Mouse (Mus musculus): ENCODE measurements around the gene Stap2.

The Stap2 gene

DNA sequence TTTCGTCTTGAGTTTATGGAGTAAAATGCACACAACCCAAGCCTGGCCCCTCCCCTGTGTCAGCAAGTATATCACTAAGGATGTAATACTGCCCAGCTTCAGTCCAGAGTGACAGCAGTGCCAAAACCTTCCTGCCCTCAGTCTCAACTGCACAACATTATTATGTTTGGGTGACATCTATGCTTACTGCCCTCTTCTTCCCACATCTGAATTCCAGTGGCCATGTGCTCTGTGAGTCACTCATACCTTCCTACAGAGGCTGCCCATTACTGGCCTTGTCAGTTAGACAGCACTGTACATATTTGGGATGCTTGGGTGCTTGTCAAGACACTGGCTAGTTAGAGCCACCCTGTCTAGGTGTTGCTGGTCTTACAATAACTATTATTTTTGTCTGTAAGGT, 20.9 kb upstream of the Stap2 start:
- CTCF ChIA-PET, result no interaction called here

DNA sequence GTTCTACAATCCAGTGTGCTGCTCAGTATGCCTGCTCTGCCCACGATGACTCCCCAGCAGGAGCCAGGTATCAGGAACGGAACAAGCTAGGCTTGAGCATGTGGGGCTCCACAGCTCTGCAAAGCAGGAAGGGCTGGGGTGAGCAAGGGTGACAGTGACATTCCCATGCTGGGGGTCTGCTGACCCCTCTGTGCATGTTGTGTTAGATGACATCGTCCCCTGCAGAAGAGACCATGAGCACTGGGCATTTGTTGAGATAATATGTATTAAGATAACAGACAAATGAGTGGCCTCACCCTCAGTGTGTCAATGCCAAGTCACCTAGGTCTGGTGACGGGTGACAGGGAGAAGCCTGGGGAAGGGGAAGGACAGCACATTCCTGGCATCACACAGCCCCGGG, 19.5 kb upstream of the Stap2 start:
- CTCF ChIA-PET, result no interaction called here

DNA sequence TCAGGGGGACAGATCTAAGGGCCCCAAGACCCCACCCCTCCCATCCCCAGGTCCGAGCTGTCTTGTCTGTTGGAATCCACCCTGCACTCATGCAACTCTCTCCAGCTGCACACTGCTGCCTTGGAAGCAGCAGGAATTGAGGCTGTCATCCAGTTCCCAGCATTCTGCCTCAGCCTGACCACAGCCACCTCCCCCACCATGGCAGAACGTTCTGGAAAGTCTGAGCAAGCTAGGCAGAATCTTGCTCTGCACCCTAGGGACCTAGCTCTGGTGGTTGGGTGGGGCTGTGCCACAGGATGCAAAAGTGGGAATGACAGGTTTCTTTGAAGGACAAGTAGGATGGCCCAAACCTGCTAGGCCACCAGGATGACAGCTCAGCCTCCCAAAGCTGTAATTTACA, 19.1 kb upstream of the Stap2 start:
- CTCF ChIA-PET, result no interaction called here

DNA sequence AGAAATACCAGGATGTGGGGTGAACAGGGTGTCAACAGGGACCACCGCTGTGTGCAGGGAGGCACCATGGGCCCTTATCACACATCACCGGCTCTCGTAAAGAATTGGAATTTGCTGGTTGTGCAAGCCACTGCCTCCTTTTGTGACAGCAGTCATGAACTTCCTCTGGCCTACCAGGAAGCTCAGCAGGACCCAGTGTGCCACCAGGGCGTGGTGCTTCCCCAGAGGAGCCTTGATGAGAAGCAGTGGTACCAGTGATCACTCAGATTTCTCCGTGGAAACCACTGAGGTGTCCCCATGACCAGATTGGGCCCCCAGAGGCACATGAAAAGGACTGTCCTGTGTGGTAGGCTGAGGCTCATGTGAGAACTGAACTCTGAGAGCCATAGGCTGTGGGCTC, 18.0 kb upstream of the Stap2 start:
- CTCF ChIA-PET, result no interaction called here

DNA sequence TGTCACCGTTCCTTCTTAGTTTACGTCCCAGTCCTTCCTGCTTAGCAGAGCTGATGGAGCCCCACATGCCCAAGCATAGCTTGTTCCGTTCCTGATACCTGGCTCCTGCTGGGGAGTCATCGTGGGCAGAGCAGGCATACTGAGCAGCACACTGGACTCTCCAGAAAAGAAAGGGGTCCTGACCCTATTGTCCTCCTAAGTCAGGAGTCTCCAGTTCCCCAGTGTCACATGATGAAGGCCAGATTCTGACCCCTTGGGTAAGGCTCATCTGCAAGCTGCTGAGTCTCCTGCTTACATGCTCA, 17.6 kb upstream of the Stap2 start:
- CTCF ChIA-PET, result interaction anchor here (1.3 kb wide), 1 partner anchor 9 kb away, joined by 5 read pairs; no protein-coding TSS in a partner anchor

DNA sequence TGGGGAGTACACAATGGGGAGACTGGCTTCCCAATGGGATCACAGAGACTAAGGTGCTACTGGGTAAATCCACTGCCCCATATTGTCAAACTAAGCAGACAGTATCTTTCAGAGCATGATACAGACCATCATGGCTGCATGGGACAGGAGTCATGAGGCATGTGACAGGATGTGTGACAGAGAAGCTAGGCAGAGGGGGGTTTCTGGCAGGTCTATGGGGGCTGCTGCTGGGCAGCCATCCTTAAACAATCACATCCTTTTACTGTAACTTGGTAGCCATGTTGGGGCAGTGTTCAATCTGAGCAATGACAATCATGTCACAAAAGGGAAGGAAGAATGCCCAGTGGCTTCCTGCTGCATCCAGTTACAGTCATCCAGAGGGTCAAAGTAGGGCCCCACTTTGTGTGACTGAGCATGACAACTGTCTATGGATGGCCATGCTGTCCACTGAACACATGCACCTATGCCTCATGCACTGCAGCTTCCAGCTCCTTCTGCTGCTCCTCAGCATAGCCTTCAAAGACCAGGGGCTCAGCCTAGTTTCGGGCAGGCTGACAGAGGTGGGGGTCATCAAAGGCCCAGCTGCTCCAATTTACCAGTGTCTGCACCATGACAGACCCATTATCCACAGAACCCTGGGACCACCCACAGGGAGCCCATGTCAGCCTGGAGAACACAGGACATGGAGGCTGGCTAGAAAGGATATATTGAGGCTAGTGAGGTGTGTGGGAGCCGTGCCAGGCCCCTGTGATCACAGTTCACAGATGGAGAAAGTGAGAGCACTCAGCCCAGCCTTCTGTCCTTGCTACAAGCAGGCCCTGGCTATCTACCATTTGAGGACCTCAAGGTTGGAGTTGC, 17.0 kb upstream of the Stap2 start:
- CTCF ChIA-PET, result interaction anchor here (1.3 kb wide), 1 partner anchor 9 kb away, joined by 5 read pairs; no protein-coding TSS in a partner anchor

DNA sequence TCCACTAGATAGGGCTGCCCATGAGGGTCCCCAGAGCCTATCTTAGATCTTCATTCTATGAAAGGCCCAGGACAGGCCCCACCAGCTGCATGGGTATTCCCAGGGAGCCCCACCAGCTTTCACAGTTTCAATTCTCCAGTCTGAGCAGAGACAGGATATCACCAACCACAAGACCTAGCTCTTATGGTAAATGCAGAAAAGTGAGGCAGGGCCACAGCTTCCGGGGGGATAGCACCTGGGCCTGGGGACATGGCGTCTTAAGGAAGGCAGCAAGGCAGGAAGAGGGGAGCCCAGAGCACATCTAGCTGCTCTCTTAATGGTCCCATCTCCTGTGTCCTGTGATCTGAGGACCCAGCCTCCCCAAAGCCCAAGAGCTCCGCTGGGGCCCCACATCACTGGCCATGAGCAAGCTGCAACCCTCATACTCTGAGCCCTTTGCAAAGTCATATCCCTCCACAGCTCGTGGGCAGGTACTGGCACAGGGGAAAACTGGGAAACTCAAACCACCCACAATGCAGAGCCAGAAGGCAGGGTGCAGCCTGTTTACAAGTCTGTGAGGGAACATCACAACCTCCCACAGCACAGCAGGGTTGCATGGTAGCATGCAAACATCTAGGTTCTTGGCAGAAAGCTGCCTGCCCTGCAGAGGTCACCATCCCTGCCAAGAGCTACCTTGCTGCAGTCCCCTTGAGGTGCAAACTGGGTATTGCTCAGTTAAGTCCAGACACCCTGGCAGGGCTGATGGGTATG, 16.0 kb upstream of the Stap2 start:
- CTCF ChIA-PET, result interaction anchor here (0.9 kb wide), 1 partner anchor 11 kb away, joined by 3 read pairs; no protein-coding TSS in a partner anchor

DNA sequence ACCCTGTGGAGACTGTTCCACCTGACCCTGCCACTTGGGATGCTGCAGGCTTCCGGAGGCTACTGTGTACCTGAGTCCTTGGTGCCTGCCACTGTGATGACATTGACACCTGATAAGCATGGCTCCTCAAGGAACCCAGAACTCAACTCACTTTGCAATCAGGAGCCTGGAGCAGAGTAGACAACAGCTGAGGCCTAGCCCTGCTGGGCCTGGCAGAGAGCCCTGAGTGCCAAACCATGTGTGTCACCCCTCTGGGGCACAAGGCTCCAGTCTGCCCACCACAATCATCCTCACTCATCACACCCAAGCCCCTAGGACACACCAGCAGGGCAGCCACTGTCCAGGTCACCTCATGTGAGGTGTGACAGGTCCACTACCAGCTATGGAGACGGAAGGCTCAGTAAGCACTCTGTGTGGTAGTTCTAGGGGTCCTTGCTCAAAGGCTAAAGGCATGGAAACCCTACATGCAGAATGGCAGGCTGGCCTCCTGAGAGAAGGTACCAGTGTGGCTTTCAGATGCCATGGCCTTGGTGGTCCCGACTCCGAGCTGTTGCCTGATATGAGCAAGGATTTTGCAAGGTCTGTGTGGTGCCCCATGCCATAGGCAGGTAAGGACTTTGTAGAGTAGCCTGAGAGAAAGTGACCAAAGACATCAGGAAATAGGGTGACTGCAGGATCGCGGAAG, 15.2 kb upstream of the Stap2 start:
- CTCF ChIA-PET, result no interaction called here

DNA sequence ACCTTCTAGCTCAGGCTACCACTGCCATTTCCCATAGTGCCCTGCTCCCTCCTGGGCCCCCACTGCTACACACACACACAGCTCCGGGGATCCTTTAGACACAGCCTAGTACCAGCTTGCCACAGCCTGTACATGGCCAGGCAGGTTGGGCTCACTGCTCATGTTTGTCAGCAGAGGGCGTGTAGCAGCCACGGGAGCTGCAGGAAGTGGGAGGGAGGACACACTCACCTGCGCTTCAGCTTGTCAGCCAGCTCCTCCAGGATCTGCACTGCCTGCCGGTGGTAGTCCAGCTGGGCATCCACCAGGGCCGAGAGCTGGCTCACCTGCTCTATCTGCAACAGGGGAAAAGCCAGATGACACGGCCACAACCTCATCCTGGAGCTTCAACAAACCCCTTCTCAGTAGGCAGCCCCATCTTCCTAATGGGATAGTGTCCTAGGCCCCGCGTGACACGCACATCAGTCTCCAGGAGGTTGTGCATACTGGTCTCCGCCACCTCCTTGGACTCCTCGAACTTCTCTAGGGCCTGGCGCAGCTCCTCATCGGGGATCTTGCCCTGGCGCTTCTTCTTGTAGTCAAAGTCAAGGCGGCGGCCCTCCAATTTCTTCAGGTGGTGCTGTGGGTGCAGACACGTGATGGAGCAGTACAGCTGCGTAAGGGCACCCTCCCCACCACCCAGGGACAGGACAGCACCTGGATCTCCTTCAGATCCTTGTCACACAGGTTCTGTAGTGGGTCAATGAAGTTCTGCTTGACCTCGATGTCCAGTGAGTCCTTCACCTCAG, 13.2 kb upstream of the Stap2 start:
- CTCF ChIA-PET, result interaction anchor here (0.9 kb wide), 1 partner anchor 16 kb away, joined by 3 read pairs; no protein-coding TSS in a partner anchor

DNA sequence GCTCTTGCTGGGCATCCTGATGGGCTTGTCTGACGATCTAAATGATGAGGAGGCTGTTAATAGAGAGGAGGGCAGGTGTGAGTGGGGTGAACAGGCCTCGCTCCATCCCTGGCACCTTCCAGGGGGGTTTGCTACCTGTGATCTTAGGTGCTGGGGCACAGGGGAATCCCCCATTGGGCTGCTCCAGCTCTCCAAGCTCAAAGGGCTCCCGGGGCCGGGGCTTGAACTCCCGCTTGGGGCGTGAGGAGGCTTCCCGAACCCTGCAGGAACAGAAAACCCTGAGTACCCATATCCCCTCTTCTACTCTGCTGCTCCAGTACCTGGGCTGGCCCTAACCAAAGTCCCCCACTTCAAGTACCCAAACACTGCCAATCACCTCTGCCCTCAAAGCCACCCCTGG, 12.5 kb upstream of the Stap2 start:
- CTCF ChIA-PET, result interaction anchor here (1.1 kb wide), 1 partner anchor 9 kb away, joined by 5 read pairs; no protein-coding TSS in a partner anchor

DNA sequence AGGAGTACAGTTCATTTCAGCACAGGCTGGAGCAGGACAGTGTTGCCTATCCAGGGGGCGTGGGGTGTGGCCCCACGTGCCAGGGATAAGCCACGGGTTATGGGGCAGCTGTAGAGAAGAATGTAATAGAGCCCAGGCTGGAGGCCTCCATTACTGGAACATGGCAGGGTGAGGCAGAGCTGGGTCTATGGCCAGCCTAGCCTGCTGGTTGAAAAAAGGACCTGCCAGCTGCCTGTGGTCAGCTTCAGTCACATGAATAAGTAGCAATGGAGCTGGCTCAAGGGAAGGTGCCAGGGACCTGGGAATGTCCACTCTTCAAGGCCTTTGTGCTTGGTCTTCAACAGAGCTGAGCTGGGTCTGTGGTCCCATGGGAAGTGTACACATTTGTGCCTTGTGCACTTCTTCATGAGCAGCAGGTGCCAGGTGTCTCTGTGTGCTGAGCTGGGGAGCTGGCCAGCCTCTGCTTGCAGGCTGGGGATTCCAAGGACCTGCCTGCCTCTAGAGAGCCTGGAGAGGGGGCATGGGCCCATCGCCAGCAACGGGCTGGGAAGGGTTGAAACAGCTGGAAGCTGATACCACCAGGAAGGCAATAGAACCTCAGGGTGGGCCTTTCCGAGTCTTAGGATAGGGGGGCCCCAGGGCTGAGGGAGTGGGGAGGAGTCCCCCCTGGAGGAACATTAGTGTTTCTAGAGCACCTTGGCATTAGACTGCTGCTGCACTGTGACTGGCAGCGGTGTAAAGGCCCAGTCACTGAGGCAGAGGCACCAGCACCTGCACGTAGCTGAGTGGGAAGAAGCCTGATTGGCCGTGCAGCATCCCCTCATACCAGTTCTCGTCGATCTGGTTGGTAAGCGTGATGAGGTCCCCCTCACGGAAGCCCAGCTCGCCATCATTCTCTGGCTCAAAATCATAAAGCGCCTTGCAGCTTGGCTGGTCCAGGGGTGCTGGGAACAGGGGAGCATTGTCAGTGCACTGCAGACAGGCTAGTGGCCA, 11.7 kb upstream of the Stap2 start:
- CTCF ChIA-PET, result interaction anchor here (1.1 kb wide), 1 partner anchor 9 kb away, joined by 5 read pairs; no protein-coding TSS in a partner anchor

DNA sequence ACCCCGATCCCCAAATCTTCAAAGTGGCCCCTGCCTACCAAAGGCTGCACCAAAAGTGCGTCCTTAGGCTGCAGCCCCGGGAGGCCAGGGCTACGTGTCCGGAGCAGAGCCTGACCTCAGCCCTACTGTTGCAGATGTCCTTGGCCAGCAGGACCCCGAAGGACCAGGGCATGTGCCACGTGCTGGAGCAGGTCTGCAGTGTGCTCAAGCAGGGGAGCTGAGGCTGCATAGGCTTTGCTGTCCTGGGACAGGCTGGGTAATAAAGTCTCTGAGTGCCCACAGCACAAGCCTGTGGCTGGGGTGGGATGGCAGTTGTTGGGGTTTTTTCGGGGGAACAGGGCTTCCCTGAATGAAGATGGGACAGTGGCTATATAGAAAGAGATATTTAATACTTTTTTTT, 11.0 kb upstream of the Stap2 start:
- CTCF ChIA-PET, result no interaction called here

DNA sequence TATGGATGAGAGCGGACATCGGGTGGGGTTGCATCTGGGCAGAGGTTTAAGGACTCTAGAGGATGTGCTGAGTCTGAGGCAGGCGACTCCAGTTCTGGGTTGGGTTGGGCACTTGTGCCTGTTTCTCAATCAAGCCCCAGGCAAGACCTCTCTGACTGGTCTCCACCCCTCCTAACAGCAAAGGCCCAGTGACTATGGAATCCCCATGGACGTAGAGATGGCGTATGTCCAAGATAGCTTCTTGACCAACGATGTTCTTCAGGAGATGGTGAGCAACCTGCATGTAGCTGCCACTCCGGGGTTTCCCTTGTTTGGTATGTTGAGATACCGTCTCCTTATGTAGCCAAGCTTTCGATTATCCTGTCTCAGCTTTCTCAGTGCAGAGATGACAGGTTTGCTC, 9.9 kb upstream of the Stap2 start:
- CTCF ChIA-PET, result no interaction called here

DNA sequence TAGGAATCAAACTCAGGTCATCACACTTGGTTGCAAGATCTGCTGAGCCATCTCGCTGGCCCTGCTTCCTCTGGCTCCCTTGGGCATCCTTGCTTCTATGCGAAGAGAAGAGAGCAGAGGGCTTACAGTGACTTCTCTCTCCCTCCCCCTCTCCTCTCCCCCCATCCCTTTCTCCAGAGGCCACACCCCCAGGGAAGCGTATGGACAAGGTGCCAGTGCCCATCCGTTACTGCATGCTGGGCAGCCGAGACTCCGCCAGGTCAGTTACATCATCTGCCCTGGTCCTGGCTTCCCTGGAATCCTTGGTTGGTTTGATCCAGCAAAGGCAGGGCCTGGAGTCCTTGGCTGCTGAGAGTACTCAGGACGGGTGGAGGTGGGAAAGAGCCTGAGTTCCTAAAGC, 6.1 kb upstream of the Stap2 start:
- CTCF ChIA-PET, result no interaction called here

DNA sequence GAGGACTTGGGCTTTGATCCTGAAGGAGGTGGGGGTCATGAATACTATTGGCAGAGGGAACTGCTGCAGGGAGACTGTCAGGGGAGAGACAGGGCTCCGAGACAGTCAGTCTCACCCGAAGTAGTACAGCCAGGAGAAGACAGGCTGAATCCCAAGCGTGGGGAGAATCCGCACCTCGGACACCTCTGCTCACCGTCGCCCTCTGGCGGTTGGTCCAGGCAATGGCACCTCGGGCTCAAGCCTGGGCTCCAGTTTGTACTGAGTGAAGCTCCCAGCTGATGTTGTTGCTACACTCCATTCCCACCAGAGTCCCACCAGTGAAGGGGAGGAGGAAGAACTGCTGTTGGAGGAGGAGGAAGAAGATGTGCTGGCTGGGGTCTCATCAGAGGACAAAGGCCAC, 5.3 kb upstream of the Stap2 start:
- CTCF ChIA-PET, result interaction anchor here (1.3 kb wide), 1 partner anchor 11 kb away, joined by 3 read pairs; no protein-coding TSS in a partner anchor

DNA sequence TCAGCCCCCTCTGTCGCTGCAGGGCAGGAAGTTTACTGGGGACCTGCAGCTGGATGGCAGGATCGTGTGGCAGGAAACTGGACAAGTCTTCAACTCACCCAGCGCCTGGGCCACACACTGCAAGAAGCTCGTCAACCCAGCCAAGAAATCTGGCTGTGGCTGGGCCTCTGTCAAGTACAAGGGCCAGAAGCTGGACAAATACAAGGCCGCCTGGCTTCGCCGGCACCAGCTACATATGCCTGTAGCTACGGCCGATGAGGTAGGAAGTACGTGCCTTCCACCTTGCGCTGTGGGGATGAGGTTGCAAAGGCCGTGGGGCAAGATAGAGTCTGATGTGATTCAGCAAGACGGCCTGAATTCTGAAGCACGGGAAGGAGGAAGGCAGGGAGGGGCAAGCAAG, 4.9 kb upstream of the Stap2 start:
- CTCF ChIA-PET, result interaction anchor here (0.7 to 1.5 kb wide), 3 partner anchors 11 to 50 kb away, joined by 3 to 6 read pairs (median 3); no protein-coding TSS in a partner anchor

DNA sequence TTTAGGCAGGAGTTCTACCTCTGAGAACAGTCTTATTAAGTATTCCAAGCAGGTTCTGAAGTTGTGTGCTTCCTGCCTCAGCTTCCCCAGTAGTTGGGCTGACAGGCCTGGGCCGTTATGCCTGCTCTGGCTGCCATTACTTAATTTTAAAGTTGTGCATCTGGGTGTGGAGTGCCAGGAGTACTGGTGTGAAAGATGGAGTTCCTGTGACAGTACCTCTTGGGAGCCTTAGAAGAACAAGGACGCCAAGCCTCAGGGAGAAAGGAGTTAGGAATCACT, 4.5 kb upstream of the Stap2 start:
- CTCF ChIA-PET, result interaction anchor here (0.7 to 1.5 kb wide), 4 partner anchors 11 to 51 kb away, joined by 3 to 6 read pairs (median 3); no protein-coding TSS in a partner anchor

DNA sequence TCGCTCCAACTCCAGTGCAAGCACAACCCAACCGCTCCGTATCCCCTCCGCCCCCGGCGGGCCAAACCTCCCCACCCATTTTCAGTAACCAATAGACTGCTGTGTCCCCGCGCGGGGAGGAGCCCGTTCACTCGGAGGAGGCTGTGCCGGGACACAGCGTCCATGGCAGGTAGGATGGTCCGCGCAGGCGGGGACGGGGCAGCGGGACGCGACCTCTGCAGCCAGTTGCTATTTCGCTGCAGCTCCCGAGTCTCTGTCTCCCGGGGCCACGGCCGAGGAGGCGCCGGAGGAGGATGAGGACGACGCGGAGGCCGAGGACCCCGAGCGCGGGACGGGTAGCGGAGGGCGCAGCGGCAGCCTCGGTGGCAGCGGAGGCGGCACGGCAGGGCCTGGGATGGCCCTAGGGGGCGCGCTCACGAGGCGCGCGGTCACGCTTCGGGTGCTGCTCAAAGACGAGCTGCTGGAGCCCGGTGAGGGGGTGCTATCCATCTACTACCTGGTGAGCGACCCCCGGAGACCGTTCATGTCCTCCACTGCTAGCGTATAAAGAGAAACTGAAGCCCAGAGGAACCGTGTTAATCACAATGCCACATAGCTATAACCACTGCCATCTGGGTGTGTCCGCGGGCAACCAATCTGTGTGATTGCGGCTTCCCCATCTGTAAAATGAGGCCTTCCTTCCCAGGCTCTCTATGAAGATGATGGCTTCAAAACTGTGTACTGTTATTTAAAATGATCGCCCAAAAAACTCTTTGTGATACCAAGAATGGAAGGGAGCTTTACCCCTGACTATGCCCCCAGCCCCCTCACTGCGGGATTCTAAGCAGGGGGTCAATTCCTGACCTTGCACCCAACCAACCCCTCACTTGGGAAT, 3.9 kb upstream of the Stap2 start:
- CTCF ChIA-PET, result interaction anchor here (0.7 to 1.8 kb wide), 5 partner anchors 8 to 51 kb away, joined by 3 to 6 read pairs (median 3); no protein-coding TSS in a partner anchor

Data from spleen, embryonic (tissue).